Mouse (Mus musculus): ENCODE data around the gene Slc26a3.

GRCm38 (mm10) chr12:31367721-31368120 is 22.9 kb upstream of the Slc26a3 start:
- TF ChIP-seq EP300 (optimal IDR thresholded peaks at IDR 0.05) (no peak), CTCF (IDR thresholded peaks at IDR 0.05; ENCODE audit: low read depth) (no peak)

All from stomach, postnatal 0 days (tissue).